Mouse (Mus musculus) gastrocnemius, postnatal 14 days (tissue): ENCODE measurements around the gene Rock2. TPM values are rescaled to one million over a fixed set of nuclear protein-coding genes. Genes with fewer than 3 reads are reported as not detected.
"Not testable (repeated sequence)": the region's sequence is repeated elsewhere in the genome, so short reads cannot be mapped to it uniquely, and the experiment has no call there.

Source experiments
- DNase-seq: peaks from one replicate; pipeline ENCODE4 v3.0.0; 2021; ENCODE audit warnings: mixed read lengths
- intact Hi-C: fragments of 180-260 bp; cut with DNase I; formaldehyde crosslinking; loops from one replicate; pipeline ENCODE4 v1.15.1; 2025; ENCODE audit warnings: low total_unique reads
- total RNA-seq, 2 experiments: library from RNA; stranded (reverse); gene quantifications; 2 replicates each; pipeline ENCODE4 v1.2.3; 2021

Rock2 gene
- total RNA-seq, 2 experiments from 2014 or later = 71.6 to 76.3 TPM

DNA sequence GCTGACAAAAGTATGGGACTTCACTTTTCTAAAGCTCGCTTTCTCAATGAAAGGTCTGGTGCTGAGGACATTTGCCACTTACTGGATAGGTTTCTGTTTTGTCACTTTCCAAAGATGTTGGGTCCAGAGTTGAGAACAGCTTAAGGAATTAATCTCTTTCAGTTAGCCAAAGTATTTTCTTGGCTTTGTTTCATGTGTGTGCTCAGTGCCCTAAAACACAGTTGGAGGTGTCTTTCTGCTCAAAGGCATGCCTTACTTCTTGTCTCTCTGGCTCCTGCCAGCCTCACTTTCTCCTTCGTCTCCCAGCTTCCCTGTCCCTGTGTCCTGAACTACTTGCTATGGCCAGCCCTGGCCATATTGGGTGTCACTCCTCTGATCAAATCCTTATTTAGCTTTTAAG lies 96.7 kb downstream of the Rock2 start:
- intact Hi-C loops = no loop called here
- no peak for DNase-seq

DNA sequence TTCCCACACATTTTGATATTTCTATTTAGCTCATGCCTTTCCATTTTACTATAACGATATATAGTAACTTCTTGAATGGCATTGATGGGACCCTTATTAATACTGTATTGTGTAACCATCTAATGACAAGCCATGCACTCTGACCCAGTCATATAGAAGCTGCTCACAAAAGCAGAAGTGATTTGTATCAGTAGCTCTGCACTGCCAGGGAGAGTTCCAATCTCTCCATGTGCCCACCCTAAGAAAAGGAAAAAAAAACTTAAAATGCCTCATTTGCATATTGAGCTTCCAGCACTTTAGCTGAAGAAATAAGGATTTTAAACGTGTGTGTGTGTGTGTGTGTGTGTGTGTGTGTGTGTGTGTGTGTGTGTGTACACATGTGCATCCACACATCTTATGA lies 97.7 kb downstream of the Rock2 start:
- no peak for DNase-seq
- intact Hi-C loops = no loop called here

- intact Hi-C loops = no loop called here
- no peak for DNase-seq
Observed at GRCm38 (mm10) chr12:16994291-16994690, 99.6 kb downstream of the Rock2 start.

DNA sequence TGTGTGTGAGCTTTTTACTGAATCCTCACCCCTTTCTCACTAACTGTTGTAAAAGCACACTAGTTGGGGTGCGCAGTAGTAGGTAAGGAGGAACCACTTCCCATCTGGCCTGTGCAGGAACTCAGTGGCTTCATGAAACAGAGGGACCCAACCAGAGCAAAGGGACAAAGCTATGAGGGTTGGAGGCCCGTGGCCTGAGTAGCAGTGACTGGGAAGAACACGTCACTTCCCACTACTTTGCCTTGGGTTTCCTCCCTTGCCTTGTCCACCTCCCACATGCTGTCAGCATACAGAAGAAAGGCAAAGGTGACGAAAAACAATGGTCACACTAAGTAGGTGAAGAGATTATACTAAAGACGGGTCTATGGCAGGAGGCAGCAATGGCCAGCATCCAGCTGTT lies 101.6 kb downstream of the Rock2 start:
- intact Hi-C loops = no loop called here
- no peak for DNase-seq

DNA sequence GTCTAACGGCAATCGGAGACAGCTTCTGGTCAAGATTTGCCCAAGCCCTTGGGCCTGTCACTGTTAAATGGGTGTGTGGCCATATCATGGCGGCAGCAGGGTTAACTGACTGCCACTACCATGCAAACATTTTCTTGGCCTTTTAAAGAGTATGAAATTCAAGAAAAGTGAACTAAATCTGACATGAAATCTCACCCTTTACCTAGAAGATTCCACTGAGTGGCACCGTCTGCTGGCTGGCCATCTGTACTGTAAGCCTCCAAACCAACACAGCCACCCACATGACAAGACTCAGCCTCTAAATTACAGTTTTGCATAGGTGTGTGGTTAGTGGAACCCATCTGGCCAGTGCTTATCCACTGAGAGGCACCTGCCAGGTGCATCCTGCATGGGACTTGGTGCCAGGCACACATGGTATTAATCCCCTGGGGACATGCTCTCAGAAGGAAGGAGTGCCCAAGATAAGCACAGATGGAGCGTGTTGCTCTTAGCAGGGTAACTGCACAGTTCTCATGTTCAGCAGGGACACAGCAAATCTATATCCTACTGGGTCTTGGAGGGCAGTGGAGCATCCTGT lies 102.3 kb downstream of the Rock2 start:
- intact Hi-C loops = no loop called here
- DNase-seq = no peak

DNA sequence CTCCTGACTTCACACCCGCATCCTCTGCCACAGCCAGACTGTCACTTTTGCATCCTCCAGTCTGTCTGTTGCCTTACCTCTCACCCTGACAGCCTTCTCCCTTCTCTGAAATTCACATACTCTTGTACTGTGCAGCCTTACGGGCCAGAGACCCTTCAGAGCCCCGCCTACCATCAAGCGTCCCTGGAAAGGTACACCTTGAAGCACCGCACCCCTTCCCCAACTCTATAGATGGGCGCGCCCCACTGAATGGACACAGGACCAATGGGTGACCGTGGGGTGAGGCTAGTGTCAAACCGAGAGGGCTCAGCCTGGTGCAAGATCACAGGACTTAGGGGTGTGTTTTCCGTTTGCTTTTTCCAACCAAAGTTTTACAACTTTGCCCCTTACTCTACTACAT lies 104.5 kb downstream of the Rock2 start:
- intact Hi-C loops = no loop called here
- DNase-seq = no peak

- intact Hi-C loops = no loop called here
- DNase-seq = peak; percentile 89
Observed at GRCm38 (mm10) chr12:16999739-17000497, 105.2 kb downstream of the Rock2 start, which contains the start of gene Pqlc3. Gene Pqlc3 (minus strand): TSS chr12:17000408.

DNA sequence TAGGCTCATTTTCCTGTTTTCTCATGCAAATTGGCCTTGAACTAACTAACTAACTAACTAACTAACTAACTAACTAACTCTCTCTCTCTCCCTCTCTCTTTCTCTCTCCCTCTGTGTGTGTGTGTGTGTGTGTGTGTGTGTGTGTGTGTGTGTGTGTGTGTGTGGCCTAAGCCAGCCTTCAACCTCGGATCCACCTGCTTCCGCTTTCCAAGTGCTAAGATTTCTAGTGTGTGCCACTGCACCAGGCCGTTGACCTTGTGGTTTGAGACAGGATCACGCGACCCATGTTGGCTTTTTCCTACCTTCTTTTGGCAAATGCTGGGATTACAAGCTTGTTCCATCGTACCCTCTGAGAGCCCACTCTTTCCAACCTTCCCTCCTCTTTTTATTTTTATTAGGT lies 105.9 kb downstream of the Rock2 start:
- no peak for DNase-seq
- intact Hi-C loops = no loop called here

GRCm38 (mm10) chr12:17001211-17001610 lies 106.5 kb downstream of the Rock2 start:
- no peak for DNase-seq
- intact Hi-C loops = no loop called here

DNA sequence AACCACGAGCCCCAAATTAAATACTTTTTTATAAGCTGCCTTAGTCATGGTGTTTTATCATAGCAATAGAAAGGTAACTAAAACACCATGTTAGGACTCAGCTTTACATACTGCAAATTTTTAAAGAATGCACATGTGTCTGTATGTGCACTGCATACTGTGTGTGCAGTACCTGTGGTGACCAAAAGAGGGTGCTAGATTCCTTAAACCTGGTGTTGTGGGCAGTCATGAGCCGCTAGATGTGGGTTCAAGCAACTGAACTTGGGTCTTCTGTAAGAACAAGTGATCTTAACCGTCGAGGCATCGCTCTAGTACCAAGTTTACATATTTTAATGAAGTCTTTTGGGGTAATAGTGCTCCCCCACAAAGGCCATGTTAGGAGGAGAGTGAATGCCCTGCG lies 114.8 kb downstream of the Rock2 start:
- intact Hi-C loops = no loop called here
- no peak for DNase-seq

DNA sequence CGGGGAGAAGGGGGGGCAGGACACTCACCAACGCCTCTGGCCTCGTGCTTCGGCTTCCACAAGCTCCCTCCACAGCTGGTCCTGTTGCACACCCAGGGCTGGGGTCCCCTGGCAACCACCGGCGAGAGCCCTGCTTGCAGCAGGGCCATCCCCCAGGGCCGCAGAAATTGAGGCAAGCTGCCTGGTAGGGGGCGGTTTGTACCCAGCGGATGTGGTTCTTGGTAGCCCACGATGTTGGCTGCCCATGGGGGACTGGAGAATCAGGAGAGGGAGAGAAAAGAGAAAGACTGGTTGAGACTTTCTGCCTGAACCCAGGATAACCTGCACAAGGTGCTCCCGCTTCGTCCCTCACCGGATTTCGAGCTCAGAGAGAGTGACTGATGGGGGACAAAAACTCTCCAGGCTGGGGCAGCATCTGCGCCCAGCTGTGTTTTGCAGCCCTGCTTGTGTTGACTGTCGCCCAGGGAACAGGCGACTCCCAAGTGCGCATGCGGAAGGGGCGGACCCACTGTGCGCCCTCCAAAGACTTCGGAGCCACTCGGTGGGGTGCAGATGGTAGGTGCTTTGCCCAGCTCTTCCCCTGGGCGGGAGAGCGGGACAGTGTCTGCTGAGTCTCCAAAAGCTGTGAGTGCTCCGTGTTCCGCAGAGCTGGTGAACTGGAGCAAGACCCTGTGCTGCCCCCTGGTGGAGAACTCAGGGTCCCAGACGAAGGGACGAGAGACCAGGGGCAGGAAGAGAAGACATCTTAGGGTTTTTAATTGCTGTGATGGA lies 116.6 kb downstream of the Rock2 start, which contains the start of gene 2410004P03Rik:
Gene 2410004P03Rik, minus strand, starts transcription at position 628 of the 771 bp plus-strand sequence.
- DNase-seq = peak; percentile 82
- intact Hi-C loops = loop anchor here (2.0 kb wide), 1 partner anchor 202 kb away; no protein-coding TSS in a partner anchor

GRCm38 (mm10) chr12:17012067-17012899 lies 117.6 kb downstream of the Rock2 start:
- no peak for DNase-seq
- intact Hi-C loops = no loop called here

DNA sequence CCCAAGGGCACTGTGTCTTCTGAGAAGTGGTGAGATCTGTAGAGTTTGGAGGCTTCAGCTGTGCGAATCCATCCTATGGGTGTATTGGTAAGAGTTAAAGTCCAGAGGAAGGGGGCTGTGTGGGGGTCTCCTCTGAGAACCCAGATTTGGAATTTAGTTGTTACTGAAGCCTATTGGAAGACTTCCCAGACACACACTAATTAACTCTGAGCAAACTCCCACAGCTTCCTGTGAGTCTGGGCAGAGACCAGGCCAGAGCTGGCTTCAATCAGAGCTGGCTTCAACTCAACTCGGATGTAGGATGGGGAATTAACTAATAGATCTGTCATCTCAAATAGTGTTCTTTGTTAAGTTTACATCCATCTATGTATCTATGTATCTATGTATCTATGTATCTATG lies 121.0 kb downstream of the Rock2 start:
- intact Hi-C loops = no loop called here
- no peak for DNase-seq

GRCm38 (mm10) chr12:17018468-17018867 lies 123.8 kb downstream of the Rock2 start:
- intact Hi-C loops = no loop called here
- peak; percentile 40 for DNase-seq

DNA sequence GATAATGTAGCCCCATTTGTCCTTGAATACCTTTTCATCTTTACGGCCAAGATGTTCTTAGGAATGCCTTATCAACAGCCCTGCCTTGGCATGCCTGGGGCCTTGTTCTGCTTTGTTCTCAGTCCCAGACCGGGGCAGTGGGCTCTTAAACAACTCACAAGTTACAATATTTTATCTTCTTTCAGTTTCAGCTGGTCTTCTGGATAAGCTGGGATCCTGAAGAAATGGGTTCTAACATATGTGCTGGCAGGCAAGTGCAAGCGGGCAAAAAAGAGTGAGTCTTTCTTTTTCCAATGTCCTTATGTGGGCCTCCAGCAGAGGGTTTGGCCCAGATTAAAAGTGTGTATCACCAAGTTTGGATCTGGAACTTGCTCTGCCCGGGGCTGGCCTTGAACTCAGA lies 126.4 kb downstream of the Rock2 start:
- intact Hi-C loops, DNase-seq: not testable (repeated sequence)

DNA sequence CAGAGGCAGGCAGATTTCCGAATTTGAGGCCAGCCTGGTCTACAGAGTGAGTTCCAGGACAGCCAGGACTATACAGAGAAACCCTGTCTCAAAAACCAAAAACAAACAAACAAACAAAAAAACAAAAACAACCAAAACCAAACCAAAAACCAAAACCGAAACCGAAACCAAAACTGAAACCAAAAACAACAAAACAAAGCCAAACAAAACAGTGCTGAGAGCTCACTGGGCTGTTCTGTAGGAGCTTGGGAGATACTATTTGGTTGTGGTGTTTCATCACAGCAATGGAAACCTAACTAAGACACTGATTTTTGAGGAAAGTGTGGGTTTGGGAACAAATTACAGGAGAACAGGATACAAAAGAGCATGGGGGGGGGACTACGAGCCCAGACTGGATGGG lies 127.5 kb downstream of the Rock2 start:
- DNase-seq = no peak
- intact Hi-C loops = no loop called here

DNA sequence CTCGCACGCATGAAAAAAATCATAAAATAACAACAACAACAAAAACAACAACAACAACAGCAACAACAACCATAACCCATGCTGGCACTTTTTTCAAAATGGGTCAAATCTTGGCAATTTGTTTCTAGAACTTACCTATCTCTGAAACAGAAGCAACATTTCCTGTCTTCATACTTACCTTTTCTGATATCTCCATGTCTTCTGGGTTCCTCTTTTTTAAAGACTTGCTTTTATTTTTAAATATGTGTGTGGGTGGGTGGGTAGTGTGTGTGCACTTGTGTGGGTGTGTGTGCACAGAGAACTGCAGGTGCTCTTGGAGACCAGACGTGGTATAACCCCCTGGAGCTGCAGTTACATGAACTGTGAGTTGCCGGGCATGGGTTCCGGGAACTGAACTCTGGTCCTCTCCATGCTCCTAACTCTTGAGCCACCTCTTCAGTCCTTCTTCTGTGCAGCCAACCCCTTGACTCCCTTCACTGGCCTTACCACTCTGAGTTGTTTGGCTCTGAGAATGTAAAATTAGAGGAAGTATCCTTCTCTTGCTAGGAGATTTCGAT lies 129.9 kb downstream of the Rock2 start:
- intact Hi-C loops = no loop called here
- DNase-seq = no peak

- peak; percentile 69 for DNase-seq
- intact Hi-C loops = loop anchor here (5.0 kb wide), 1 partner anchor 224 kb away; no protein-coding TSS in a partner anchor
Observed at GRCm38 (mm10) chr12:17032694-17033463, 138.2 kb downstream of the Rock2 start.
